Mouse (Mus musculus): ENCODE measurements around the gene Irak2. TPM values are rescaled to one million over a fixed set of nuclear protein-coding genes. Genes with fewer than 3 reads are reported as not detected.

Gene Irak2
- polyA plus RNA-seq, 1 experiment from 2014 or later: 3.0 TPM

- H3K9me3 ChIP-seq: no peaks in the 10 kb centered on the region
- ATAC-seq (ENCODE audit: insufficient number of reproducible peaks, insufficient read depth, low FRiP score, low TSS enrichment): no peak
- H3K9ac ChIP-seq: no peak overlapping the region
- no peaks in the 10 kb centered on the region for H3K27me3 ChIP-seq
- no peak overlapping the region for H3K4me3 ChIP-seq
- H3K4me1 ChIP-seq: no peaks in the 10 kb centered on the region; the same call in 1 of the 2 replicates
- WGBS: 81% methylated on average over 4 of the region's 4 CpGs
- no peak overlapping the region for H3K4me2 ChIP-seq (replicated peaks)
- H3K36me3 ChIP-seq: no peaks in the 10 kb centered on the region
- H3K27ac ChIP-seq: no peak overlapping the region
These were observed 4.8 kb downstream of the Irak2 start for GRCm38 (mm10) chr6:113643021-113643420.

- no peak for ATAC-seq (ENCODE audit: insufficient number of reproducible peaks, insufficient read depth, low FRiP score, low TSS enrichment)
- H3K27ac ChIP-seq: no peak overlapping the region
- H3K4me3 ChIP-seq: no peak overlapping the region
- no peak overlapping the region for H3K4me2 ChIP-seq (replicated peaks)
- no peaks in the 10 kb centered on the region for H3K9me3 ChIP-seq
- H3K4me1 ChIP-seq: no peaks in the 10 kb centered on the region
- H3K27me3 ChIP-seq: no peaks in the 10 kb centered on the region
- H3K36me3 ChIP-seq: no peaks in the 10 kb centered on the region
- no peak overlapping the region for H3K9ac ChIP-seq
- WGBS: 91% methylated on average over 2 of the region's 2 CpGs
These were observed 5.7 kb downstream of the Irak2 start for GRCm38 (mm10) chr6:113643967-113644366.

DNA sequence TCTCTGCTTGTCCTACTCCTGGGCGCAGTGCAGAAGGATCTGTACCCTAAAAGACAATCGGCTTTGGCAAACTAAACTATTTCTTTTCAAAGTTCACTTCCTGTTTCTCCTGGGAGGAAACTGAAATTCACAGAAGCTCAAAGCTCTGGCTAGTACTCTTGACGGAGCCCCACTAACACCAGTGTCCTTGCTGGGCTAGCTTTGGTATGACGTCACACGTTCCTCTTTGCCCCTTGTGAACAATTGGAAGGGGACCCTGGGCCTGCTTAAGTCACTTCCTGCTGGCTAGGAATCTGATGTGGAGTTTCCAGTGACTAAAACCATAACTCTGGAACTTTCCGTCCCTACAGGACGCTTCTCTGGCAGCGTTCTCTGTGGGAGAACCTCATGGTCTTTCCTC lies 6.5 kb downstream of the Irak2 start:
- Histone ChIP-seq H3K9me3 (no peaks in the 10 kb centered on the region), H3K27ac (no peak overlapping the region), H3K4me3 (no peak overlapping the region), H3K27me3 (no peaks in the 10 kb centered on the region), H3K9ac (no peak overlapping the region), H3K4me2 (replicated peaks) (no peak overlapping the region), H3K4me1 (no peaks in the 10 kb centered on the region), H3K36me3 (no peaks in the 10 kb centered on the region)
- no peak for ATAC-seq (ENCODE audit: insufficient number of reproducible peaks, insufficient read depth, low FRiP score, low TSS enrichment)
- WGBS: 85% methylated on average over 8 of the region's 8 CpGs

DNA sequence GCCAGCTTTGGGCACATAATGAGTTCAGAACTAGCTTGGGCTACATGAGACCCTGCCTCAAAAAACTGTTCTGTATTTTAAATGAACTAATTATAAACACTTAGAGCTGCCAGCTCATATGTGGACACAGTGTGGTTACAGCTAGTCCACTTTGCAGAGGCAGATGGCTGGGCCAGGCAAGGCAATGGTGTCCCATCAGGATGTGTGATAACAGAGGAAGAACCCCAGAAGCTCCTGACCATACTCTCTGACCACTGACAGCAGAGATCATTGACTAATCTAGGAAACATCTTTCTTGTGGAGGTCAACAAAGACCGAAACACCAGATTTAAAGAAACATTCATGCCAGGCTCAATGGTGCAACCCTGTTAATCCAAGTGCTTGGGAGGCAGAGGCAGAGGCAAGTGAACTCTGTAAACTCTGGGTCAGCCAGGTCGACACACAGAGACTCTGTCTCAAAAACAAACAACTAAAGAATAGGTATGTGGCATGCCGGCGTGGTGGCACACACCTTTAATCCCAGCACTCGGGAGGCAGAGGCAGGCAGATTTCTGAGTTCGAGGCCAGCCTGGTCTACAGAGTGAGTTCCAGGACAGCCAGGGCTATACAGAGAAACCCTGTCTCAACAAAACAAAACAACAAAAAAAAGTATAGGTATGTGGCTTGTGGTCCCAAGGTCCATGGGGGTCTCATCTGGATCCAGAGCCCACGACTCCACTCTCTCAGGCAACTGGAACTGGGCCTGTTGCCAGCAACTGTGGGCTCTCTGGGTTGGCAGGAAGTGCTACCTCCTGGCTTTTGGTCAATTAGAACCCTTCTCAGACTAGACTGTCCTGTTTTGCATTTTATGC lies 11.3 kb downstream of the Irak2 start:
- no peak overlapping the region for H3K9ac ChIP-seq
- 81% methylated on average over 7 of the region's 7 CpGs for WGBS

GRCm38 (mm10) chr6:113650197-113650640 lies 12.0 kb downstream of the Irak2 start:
- Histone ChIP-seq H3K4me2 (replicated peaks) (no peak overlapping the region), H3K36me3 (no peaks in the 10 kb centered on the region), H3K9me3 (no peaks in the 10 kb centered on the region), H3K4me1 (no peaks in the 10 kb centered on the region), H3K27me3 (no peaks in the 10 kb centered on the region), H3K9ac (no peak overlapping the region), H3K4me3 (no peak overlapping the region), H3K27ac (no peak overlapping the region)
- 74% methylated on average over 4 of the region's 4 CpGs for WGBS
- ATAC-seq (ENCODE audit: insufficient number of reproducible peaks, insufficient read depth, low FRiP score, low TSS enrichment): no peak

More for the DNA sequence above, 11.3 kb downstream of the Irak2 start:
- no peak overlapping the region for H3K27ac ChIP-seq
- H3K9me3 ChIP-seq: no peaks in the 10 kb centered on the region
- H3K36me3 ChIP-seq: no peaks in the 10 kb centered on the region
- ATAC-seq (ENCODE audit: insufficient number of reproducible peaks, insufficient read depth, low FRiP score, low TSS enrichment): no peak
- no peaks in the 10 kb centered on the region for H3K27me3 ChIP-seq
- H3K4me2 ChIP-seq (replicated peaks): no peak overlapping the region
- no peak overlapping the region for H3K4me3 ChIP-seq
- no peaks in the 10 kb centered on the region for H3K4me1 ChIP-seq

- ATAC-seq (ENCODE audit: insufficient number of reproducible peaks, insufficient read depth, low FRiP score, low TSS enrichment): no peak
- Histone ChIP-seq H3K36me3 (no peaks in the 10 kb centered on the region), H3K4me2 (replicated peaks) (no peak overlapping the region), H3K4me3 (no peak overlapping the region), H3K27ac (no peak overlapping the region), H3K9me3 (no peaks in the 10 kb centered on the region), H3K9ac (no peak overlapping the region), H3K4me1 (no peaks in the 10 kb centered on the region), H3K27me3 (no peaks in the 10 kb centered on the region)
- 67% methylated on average over 3 of the region's 3 CpGs for WGBS
These were observed 13.4 kb downstream of the Irak2 start for GRCm38 (mm10) chr6:113651626-113652025.

DNA sequence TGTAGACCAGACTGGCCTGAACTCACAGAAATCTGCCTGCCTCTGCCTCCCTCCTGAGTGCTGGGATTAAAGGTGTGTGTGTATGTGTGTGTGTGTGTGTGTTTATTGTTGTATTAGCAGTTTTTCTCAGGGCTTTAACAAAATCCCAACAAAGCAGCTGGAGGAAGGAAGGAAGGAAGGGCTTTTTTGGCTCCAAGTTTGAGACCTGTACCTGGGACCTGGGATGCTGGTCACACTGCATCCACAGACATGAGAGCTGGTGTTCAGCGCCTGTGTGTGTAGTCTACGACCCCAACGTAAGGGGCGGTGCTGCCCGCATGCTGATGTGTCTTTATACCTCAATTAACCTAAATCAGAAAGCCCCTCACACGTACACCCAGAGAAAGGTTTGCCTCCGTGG lies 15.3 kb downstream of the Irak2 start:
- ATAC-seq (ENCODE audit: insufficient number of reproducible peaks, insufficient read depth, low FRiP score, low TSS enrichment): no peak
- no peak overlapping the region for H3K4me2 ChIP-seq (replicated peaks)
- no peaks in the 10 kb centered on the region for H3K4me1 ChIP-seq
- no peaks in the 10 kb centered on the region for H3K36me3 ChIP-seq
- no peak overlapping the region for H3K27ac ChIP-seq
- H3K4me3 ChIP-seq: no peak overlapping the region
- 87% methylated on average over 7 of the region's 7 CpGs for WGBS
- no peak overlapping the region for H3K9ac ChIP-seq
- H3K9me3 ChIP-seq: no peaks in the 10 kb centered on the region
- no peaks in the 10 kb centered on the region for H3K27me3 ChIP-seq

- ATAC-seq (ENCODE audit: insufficient number of reproducible peaks, insufficient read depth, low FRiP score, low TSS enrichment): no peak
- Histone ChIP-seq H3K4me2 (replicated peaks) (no peak overlapping the region), H3K27ac (no peak overlapping the region), H3K9me3 (no peaks in the 10 kb centered on the region), H3K36me3 (no peaks in the 10 kb centered on the region), H3K9ac (no peak overlapping the region), H3K4me1 (no peaks in the 10 kb centered on the region), H3K4me3 (no peak overlapping the region), H3K27me3 (no peaks in the 10 kb centered on the region)
- WGBS: 82% methylated on average over 8 of the region's 8 CpGs
These were observed 15.8 kb downstream of the Irak2 start for GRCm38 (mm10) chr6:113654102-113654501.

GRCm38 (mm10) chr6:113654753-113655397 lies 16.6 kb downstream of the Irak2 start:
- no peaks in the 10 kb centered on the region for H3K27me3 ChIP-seq
- no peak overlapping the region for H3K4me2 ChIP-seq (replicated peaks)
- no peak overlapping the region for H3K9ac ChIP-seq
- no peak for ATAC-seq (ENCODE audit: insufficient number of reproducible peaks, insufficient read depth, low FRiP score, low TSS enrichment)
- H3K4me3 ChIP-seq: no peak overlapping the region
- H3K36me3 ChIP-seq: no peaks in the 10 kb centered on the region
- no peaks in the 10 kb centered on the region for H3K9me3 ChIP-seq
- 75% methylated on average over 16 of the region's 16 CpGs for WGBS
- H3K4me1 ChIP-seq: no peaks in the 10 kb centered on the region
- H3K27ac ChIP-seq: no peak overlapping the region

DNA sequence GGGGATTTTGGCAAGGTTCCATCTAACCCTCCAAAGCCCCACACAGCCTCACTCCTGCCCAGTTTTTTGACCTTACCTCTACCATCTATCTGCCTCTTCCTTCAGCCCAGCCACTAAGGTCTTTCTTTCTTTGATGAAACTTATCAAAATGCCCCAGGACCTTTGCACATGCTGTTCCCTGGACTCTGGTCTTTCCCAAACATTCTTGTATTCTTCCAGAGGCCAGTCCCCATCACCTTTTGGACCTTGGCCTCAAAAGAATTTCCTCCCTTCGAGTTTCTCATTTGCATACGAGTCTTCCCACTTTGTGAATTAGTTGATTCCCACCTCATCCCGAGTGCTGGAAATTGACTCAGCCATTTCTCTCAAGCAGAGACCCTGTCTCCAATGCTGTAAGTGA lies 17.2 kb downstream of the Irak2 start:
- no peak overlapping the region for H3K4me3 ChIP-seq
- WGBS: 88% methylated on average over 3 of the region's 3 CpGs
- no peaks in the 10 kb centered on the region; the same call in 1 of the 2 replicates for H3K4me1 ChIP-seq
- H3K9ac ChIP-seq: no peak overlapping the region
- no peak overlapping the region for H3K4me2 ChIP-seq (replicated peaks)
- no peaks in the 10 kb centered on the region for H3K9me3 ChIP-seq
- no peaks in the 10 kb centered on the region for H3K27me3 ChIP-seq
- H3K36me3 ChIP-seq: no peaks in the 10 kb centered on the region
- H3K27ac ChIP-seq: no peak overlapping the region
- ATAC-seq (ENCODE audit: insufficient number of reproducible peaks, insufficient read depth, low FRiP score, low TSS enrichment): no peak

DNA sequence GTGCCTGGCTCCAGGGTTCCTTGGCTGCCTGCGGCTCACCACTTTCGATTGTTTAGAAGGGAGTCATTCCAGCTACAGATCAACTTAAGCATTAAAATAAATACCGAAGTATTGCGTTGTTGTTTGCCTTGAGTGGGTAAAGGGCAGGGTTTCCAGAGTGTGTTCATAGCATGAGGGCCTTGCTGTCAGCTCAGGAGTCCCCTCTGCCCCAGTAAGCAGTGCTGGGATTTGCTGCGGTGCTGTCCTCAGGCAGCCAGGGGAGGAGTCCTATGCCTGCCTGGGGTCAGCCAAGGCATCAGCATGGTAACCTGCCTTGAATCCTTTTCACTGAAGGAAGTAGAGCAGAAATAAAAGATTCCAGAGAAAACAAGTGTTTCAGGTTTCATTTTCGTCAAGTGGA lies 18.6 kb downstream of the Irak2 start:
- H3K4me2 ChIP-seq (replicated peaks): no peak overlapping the region
- 79% methylated on average over 6 of the region's 6 CpGs for WGBS
- H3K9me3 ChIP-seq: no peaks in the 10 kb centered on the region
- ATAC-seq (ENCODE audit: insufficient number of reproducible peaks, insufficient read depth, low FRiP score, low TSS enrichment): no peak
- H3K4me3 ChIP-seq: no peak overlapping the region
- peaks cover 11% of the 10 kb centered on the region for H3K4me1 ChIP-seq
- no peaks in the 10 kb centered on the region for H3K27me3 ChIP-seq
- H3K9ac ChIP-seq: no peak overlapping the region
- H3K36me3 ChIP-seq: no peaks in the 10 kb centered on the region
- no peak overlapping the region for H3K27ac ChIP-seq

DNA sequence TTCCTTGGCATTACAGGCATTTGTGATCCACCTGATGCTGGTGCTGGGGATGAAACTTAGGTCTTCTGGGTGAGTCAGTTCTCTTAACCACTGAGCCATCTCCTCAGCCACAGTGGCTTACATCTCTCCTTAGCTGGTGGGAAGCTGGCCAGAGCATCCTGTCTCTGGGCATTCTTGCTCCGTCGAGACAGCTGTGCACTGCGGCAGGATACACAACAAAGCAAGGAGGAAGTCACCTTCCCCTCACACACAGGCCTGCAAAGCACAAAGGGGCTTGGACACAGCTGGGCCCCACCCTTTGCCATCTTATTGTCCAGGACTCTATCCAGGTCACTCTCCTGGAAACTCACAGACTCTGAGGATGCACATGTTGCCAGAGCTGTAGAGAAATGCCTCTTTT lies 20.0 kb downstream of the Irak2 start:
- H3K27me3 ChIP-seq: no peaks in the 10 kb centered on the region
- peaks cover 11% of the 10 kb centered on the region for H3K4me1 ChIP-seq
- no peak overlapping the region for H3K4me3 ChIP-seq
- ATAC-seq (ENCODE audit: insufficient number of reproducible peaks, insufficient read depth, low FRiP score, low TSS enrichment): no peak
- H3K4me2 ChIP-seq (replicated peaks): no peak overlapping the region
- WGBS: 59% methylated on average over 3 of the region's 3 CpGs
- no peaks in the 10 kb centered on the region for H3K9me3 ChIP-seq
- H3K9ac ChIP-seq: no peak overlapping the region
- H3K36me3 ChIP-seq: no peaks in the 10 kb centered on the region
- no peak overlapping the region for H3K27ac ChIP-seq
